Mouse (Mus musculus): ENCODE data around the gene Frrs1. TPM values are rescaled to one million over a fixed set of nuclear protein-coding genes. Genes with fewer than 3 reads are reported as not detected.

Frrs1 gene
- total RNA-seq, 2 experiments from 2014 or later: 2.7 to 5.0 TPM

DNA sequence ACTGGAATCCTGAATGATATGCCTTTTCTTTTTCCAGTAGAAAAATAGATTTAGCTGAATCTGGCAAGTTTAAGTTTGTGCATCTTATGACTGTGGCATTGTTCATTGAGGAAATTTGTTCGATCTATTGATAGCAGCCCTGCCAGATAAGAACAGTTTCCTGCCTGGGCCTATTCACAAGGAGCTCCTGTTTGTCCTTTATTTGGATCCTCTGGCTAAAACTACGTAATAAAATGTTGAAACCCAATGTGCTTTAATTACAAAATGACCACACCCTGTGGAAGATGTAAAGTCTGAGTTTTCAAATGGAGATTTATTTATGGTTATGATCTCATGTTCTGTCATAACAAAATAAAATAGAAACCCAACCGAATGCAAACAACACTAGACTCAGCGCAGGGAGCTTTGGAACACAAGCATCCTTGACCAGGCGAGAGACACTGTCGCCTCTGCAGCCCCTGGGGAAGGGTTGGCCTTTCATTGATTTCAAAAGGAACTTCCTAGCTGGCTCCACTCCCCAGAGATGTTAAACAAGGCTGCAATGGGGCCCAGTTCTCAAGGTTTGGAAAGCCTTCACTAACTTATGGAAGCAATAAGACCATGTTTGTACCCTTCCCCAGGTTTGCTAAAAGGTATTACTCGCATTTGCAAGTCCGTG is 93.1 kb downstream of the Frrs1 start:
- intact Hi-C loops (cut with DNase I): no loop called here
- DNase-seq: no peak

DNA sequence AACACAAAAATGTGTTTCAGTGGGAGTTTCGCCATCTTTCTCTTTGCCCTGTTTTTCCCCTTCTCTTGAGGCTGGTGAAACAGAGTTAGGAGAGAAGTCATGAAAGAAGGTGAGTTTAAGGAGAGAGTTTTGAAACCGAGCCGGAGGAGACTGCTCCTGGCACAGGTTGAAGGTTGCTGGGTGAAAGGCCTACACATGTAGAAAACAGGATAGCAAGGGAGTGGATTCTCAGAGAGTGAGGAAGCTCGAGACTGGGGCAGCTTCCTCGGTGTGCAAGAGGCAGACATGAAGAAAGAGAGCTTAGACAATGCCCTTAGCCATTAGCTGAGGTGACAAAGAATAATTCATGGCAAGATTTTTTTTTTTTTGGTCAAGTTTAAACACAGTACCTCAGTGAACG is 94.1 kb downstream of the Frrs1 start:
- DNase-seq: no peak
- intact Hi-C loops (cut with DNase I): no loop called here

DNA sequence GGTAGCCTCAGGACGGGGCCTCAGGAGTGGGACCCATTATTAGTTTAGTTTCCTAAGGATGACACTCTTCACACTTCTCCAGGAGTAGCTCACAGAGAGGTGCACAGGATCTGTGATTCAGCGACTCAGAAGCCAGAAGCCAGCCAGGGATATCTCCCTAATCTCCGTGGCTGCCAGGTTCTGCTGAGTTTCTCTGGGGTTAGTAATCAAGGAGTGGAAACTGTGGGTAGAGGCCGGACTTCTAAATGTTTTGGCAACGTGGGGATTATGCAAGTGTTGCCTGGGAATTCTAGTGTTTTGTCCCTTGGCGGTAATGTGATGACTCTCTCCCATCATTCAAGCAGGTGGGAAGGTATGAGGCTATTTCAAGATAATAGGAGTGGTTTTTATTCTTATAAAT is 95.8 kb downstream of the Frrs1 start:
- DNase-seq: no peak
- intact Hi-C loops (cut with DNase I): no loop called here

Other genes with a start within 250 kb of the Frrs1 start
- gene Trmt13, start 244.9 kb upstream of the Frrs1 start, total RNA-seq (2021): 1 to 10 TPM; 5.1 to 6.1 TPM
- gene Mfsd14a, start 196.8 kb upstream of the Frrs1 start, total RNA-seq (2021): 10 to 100 TPM; 19.7 to 21.5 TPM
- gene Gm43191, start 178.2 kb upstream of the Frrs1 start, total RNA-seq (2021): not detected
- gene Slc35a3, start 146.6 kb upstream of the Frrs1 start, total RNA-seq (2021): 10 to 100 TPM; 12.8 to 15.3 TPM
- 100 to 1,000 TPM; 189 to 212 TPM for gene Agl, start 51.3 kb upstream of the Frrs1 start, total RNA-seq (2021)
- gene 4930455H04Rik, start 108.8 kb downstream of the Frrs1 start, total RNA-seq (2021): not detected
- gene Palmd, start 109.5 kb downstream of the Frrs1 start, total RNA-seq (2021): 10 to 100 TPM; 47.0 to 64.1 TPM